Mouse (Mus musculus) naive thymus-derived CD4-positive, alpha-beta T cell, adult 2 months (primary cell): ENCODE data around the gene Xab2.
"Not testable (repeated sequence)": the region's sequence is repeated elsewhere in the genome, so short reads cannot be mapped to it uniquely, and the experiment has no call there.

Source experiments
- DNase-seq: peaks from one replicate; pipeline ENCODE4 v3.0.0-alpha.2; 2011; ENCODE audit warnings: low read depth

Gene Xab2

DNA sequence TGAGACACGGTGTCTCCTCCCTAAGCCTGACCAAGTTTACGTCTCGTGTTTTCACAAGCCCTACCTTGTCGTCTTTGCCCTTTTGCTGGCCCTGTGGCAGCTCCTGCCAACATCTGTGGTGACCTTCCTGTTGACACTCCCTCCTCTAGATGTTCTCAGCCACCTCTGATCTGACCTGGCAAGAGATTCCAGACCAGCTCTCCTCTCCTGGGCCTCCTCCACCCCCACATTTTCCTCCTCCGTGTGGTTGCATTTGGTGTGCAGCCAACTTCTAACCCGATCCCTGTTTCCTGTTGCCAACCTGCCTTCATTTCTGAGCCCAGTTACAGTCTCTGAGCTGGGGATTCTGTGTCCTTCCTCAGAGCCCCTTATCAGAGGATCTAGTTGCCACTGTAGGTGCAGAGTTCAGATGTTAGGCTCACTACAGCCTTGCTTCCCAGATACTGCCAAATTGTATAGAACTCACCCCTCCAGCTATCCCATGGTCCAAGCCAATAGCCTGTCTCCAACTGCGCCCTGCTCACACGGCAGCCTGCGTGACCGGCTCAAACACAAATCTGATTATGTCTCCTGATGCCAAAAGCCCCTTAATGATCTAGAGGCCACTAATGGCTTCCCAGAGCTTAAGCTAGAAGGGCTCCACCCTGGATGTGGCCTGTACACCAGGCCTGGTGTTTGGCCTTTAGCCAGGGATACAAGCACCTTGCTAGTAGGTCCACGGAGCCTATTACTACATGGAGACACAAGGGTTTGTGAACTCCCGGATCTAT lies 11.9 kb downstream of the Xab2 start:
- no peak for DNase-seq

DNA sequence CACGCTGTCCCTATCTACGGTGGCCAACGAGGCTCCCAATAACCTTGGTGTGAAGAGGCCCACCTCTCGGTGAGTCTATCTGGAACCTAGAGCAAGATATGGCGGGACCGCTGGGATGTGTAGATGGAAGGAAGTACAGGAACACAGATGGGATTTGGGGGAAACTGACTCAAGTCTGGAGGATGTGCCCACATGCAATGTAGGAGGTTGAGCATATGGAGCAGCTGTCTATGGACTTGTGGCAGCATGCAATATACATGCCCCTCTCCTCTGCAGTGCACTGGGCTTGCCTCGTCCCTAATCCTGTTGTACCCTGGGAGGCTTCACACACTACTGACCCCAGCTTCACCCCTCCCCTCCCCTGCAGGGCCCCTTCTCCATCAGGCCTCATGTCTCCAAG lies 13.3 kb downstream of the Xab2 start:
- DNase-seq = no peak

GRCm38 (mm10) chr8:3606593-3606992 lies 14.5 kb downstream of the Xab2 start:
- DNase-seq = no peak

DNA sequence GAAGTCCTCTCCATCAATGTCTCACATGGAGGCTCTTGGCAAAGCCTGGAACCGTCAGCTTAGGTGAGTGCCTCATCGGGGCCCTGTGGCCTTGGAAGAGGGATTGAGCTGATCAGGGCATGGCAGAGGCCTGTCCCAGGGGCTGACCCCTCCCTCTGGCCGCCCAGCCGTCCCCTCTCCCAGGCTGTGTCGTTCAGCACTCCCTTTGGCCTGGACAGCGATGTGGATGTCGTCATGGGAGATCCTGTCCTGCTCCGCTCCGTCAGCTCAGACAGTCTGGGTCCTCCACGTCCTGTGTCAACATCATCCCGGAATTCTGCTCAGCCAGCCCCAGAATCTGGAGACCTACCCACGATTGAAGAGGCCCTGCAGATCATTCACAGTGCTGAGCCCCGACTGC lies 17.7 kb downstream of the Xab2 start:
- DNase-seq = no peak

GRCm38 (mm10) chr8:3600401-3600800 lies 20.7 kb downstream of the Xab2 start:
- DNase-seq = no peak

DNA sequence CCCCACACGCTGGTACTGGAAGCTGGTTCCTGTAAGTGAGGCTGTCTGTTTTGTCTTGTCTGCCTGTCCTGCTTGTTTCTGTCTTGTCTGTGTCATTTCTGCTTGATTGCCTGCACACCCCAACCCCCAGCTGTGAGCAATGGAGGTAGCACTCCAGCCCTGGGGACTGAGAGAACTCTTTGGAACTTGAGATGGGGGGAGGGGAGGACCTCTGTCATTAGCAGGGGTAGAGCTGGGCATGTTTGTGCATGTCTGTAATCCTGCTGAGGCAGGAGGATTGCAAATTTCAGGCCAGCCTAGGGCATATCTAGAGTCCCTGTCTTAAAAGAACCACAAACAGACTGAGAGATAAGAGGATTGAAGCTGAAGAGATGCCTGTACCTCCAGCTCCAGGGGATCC lies 21.9 kb downstream of the Xab2 start:
- no peak for DNase-seq

DNA sequence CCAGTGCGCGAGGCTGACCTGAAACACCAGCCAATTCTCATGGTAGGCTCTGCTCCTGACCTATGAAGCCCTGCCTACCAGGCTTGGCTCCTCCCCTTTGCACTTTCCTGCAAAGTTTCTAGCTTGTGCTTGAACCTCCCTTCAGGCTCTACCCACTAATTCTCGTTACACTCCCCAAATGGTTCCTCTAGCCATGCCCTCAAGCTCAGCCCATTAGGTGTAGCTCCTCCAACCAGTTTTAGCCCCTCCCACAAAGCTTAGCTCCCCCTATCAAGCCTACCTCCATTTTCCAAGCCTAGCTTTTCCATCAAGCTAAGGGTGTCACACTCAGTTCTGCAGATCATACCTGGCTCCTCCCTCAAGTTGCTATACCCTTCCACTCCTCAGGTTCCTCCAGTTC lies 23.1 kb downstream of the Xab2 start:
- DNase-seq = no peak

DNA sequence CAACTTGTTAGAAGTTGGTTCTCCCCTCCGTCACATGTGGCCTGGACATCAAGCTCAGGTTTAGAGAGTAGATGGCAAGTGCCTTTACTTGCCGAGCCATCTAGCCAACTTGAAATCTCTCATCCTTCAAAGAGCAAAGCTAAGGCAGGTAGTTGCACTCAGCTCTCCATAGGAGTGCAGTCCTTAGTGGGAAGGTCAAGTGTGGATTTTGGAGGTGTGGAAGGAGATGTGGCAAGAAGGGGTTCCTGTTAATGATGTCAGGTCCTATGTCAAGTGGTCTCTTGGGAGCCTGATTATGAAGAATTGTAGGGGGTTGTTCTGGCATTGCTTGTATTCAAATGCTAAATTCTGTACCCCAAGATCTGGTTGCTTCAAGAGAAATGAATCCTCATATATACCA lies 26.6 kb downstream of the Xab2 start:
- DNase-seq = no peak

GRCm38 (mm10) chr8:3593470-3593869 lies 27.6 kb downstream of the Xab2 start:
- no peak for DNase-seq

DNA sequence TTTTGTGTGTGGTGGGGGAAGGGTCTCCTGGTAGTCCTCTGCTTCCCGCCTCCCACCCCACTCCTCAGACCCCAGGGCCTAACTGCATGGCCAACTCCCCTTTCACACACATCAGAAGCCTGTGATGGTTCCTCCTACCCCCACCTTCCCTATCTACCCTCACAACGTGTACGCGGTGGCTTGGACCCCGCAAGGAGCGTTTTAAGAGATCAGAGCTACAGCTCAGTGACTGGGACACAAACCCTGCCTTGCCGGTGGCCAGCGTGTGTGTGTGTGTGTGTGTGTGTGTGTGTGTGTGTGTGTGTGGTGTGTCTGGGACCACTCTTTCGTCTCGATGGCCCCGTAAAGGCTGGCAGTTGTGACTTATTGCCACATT lies 32.9 kb downstream of the Xab2 start:
- no peak for DNase-seq

GRCm38 (mm10) chr8:3587391-3588257 lies 33.5 kb downstream of the Xab2 start:
- DNase-seq = peak; percentile 37

GRCm38 (mm10) chr8:3586993-3587390 lies 34.1 kb downstream of the Xab2 start, which contains the start of gene Camsap3:
Gene Camsap3 (plus strand): TSS chr8:3587293.
- no peak for DNase-seq

DNA sequence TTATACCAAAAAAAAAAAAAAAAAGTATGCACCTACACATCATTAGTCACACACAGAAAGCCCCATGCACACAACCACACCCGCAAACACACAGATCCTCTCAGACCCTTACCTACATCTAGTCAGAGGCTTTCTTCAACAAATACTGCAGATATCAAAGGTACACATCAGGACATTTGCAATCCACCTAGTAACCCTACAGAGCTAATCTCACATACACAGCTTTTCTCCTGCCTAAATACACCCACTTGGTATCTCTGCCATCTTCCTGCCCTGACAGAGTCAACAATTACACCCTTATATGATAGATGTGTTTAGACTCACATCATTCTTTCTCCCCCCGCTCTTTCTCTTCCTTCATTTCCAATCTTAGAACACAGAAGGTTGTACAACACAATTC lies 34.7 kb downstream of the Xab2 start:
- no peak for DNase-seq

- not testable (repeated sequence) for DNase-seq
These were observed 39.2 kb downstream of the Xab2 start for GRCm38 (mm10) chr8:3581961-3582360.

DNA sequence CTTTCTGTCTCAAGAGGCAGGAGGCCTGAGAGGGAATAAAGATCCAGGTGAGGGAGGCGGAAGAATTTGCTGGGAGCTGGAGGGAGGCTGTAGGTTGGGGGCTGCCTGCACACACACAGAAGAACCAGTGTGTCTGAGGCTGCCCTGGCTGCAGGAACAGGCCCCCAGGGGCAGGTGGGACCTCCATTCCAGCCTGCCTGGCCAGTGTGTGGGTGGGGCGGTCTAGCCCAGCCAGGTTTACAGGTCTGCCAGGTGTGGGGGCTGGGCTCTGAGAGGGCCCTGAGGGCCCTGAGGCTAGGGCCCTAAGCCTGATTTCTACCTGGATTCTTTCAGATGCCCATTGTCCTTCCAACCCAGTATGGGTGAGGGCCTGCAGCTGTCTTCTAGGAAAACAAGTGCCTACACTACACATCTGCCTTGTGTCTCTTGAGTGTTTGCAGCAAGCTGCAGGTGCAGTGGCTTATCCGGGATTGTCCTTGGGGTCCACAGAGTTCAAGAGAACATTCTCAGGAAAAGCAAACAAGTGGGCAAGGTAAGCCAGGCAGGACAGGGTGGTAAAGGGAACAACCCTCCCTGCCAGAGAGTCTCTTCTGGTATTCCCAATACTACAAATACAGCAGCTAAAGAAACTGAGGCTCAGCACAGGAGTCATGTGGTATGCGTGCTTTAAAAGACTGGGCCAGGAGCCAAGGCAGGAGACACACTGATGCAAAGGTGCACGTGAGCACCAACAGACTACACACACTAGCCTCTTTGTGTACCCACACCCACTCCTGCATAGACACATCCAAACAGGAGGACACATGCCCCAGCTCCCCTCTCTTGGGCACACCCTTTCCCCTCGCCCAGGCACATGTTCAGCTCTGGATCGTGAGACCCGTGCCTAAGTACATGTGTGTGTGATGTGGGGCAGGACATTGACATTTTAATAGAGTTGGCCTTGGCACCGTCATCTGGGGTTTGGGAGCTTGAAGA lies 41.4 kb downstream of the Xab2 start:
- DNase-seq = no peak

DNA sequence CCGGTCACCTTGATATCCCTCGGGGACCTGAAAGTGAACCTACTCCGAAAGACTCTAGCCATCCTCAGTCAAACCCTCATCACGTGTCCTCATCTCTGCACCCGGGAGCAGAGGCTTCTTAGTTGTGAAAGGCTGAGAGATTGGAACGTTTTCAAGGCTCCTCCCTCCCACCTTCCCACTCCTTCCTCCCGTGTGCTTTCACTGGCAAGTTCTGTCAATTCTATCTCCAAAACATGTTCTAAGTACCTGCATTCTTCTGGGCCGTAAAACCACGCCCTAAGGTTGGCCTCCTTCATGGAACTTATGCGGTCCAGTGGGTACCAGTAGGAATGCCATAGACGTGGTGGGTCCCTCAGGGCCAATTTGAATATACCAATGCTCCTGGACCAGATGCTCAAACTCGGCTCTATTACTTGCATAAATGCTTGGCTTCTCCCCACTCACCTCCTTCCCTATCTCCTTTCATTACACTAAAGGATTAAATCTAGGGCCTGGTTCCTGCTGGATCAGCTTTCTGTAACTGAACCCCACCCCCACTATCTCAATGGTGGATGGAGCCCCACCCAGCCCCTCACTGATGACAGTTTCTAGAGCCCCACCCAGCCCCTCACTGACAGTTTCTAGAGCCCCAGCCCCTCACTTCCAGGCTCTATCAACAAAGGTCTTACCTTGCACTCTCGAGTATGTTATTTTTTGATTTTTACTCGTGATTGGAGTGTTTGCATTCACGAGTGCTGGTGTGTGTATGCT lies 44.7 kb downstream of the Xab2 start:
- DNase-seq = no peak

GRCm38 (mm10) chr8:3574546-3574945 lies 46.6 kb downstream of the Xab2 start:
- DNase-seq = no peak

DNA sequence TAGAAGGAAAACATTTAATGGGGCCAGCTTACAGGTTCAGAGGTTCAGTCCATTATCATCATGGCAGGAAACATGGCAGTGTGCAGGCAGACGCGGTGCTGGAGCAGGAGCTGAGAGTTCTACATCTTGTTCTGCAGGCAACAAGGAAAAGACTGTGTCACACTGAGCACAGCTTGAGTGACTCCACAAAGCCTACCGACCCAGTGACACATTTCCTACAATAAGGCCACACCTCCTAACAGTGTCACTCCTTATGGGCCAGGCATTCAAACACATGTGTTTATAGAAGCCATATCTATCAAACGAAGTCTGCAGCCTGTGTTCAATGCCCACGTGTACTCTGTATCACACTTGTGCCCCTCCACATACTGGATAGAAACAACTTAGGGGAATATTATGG lies 51.3 kb downstream of the Xab2 start:
- DNase-seq = no peak

GRCm38 (mm10) chr8:3568378-3568777 lies 52.7 kb downstream of the Xab2 start:
- DNase-seq = no peak

GRCm38 (mm10) chr8:3567641-3568371 lies 53.3 kb downstream of the Xab2 start, which contains the start of gene C330021F23Rik:
Gene C330021F23Rik (plus strand): TSS chr8:3567990.
- no peak for DNase-seq
